Mouse (Mus musculus) stomach, postnatal 0 days (tissue): ENCODE measurements around the gene Atp10a.

ENCODE experiments used
- CTCF ChIP-seq: IDR thresholded peaks from 2 replicates; pipeline ENCODE4 v1.5.1; 2016; ENCODE audit warnings: antibody characterized with exemption, low read depth, mild to moderate bottlenecking, moderate library complexity
- EP300 ChIP-seq: optimal IDR thresholded peaks from 2 replicates; pipeline ENCODE3; 2016; ENCODE audit warnings: antibody characterized with exemption

DNA sequence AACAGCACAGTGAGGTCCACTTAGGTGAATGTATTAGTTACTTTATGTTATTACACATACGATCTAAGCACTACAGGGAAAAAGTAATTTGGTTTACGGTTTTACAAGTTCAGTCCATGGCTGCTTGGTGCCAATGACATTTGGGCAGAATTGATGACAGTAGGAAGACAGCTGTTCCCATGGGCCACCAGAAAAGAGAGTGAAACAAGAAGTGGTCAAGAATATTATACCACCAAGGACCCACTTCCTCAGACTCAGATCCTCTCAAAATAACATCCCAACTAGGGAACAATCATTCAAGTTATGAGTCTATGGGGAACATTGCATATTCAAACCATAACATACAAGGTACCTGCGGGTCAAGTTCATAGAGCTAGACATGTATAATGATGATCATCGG, 203.0 kb downstream of the Atp10a start:
- no peak for TF ChIP-seq EP300
- TF ChIP-seq CTCF: no peak
